Mouse (Mus musculus) intestine, postnatal 0 days (tissue): ENCODE results near the gene Ccnl2. TPM values are rescaled to one million over a fixed set of nuclear protein-coding genes. Genes with fewer than 3 reads are reported as not detected.

Experiments used
- ATAC-seq: fragments of 200-750 bp; cut with Nextera tagmentation; 2 replicates; pipeline ENCODE4 v1.8.0; 2017; ENCODE audit warnings: mild to moderate bottlenecking, moderate TSS enrichment, moderate library complexity
- H3K27ac ChIP-seq: fragments of 300-500 bp; sonication (generic); 2 replicates; pipeline ENCODE4 v1.5.1; 2014; ENCODE audit warnings: mild to moderate bottlenecking, low read depth, low read length, moderate library complexity
- H3K27me3 ChIP-seq: fragments of 300-500 bp; sonication (generic); replicated peaks from 2 replicates; pipeline ENCODE4 v1.6.1; 2014; ENCODE audit warnings: low read length, mixed read lengths; ENCODE audit not compliant: control insufficient read depth, insufficient read depth
- H3K36me3 ChIP-seq: fragments of 300-500 bp; sonication (generic); 2 replicates; pipeline ENCODE4 v1.6.1; 2014; ENCODE audit warnings: mild to moderate bottlenecking, moderate library complexity; ENCODE audit not compliant: control insufficient read depth, insufficient read depth
- H3K4me1 ChIP-seq: fragments of 300-500 bp; sonication (generic); replicated peaks from 2 replicates; pipeline ENCODE4 v1.6.1; 2014; ENCODE audit warnings: antibody characterized with exemption, low read length, mixed read lengths; ENCODE audit not compliant: control insufficient read depth, insufficient read depth
- H3K4me2 ChIP-seq: fragments of 300-500 bp; sonication (generic); replicated peaks from 2 replicates; pipeline ENCODE4 v1.6.1; 2014; ENCODE audit warnings: low read depth, mild to moderate bottlenecking, moderate library complexity
- H3K4me3 ChIP-seq: fragments of 300-500 bp; sonication (generic); 2 replicates; pipeline ENCODE4 v1.5.1; 2014; ENCODE audit warnings: low read depth, low read length
- H3K9ac ChIP-seq: fragments of 300-500 bp; sonication (generic); 2 replicates; pipeline ENCODE4 v1.6.1; 2014; ENCODE audit warnings: mild to moderate bottlenecking, low read depth, low read length
- H3K9me3 ChIP-seq: fragments of 300-500 bp; sonication (generic); 2 replicates; pipeline ENCODE4 v1.6.1; 2016; ENCODE audit warnings: mixed run types; ENCODE audit not compliant: control insufficient read depth
- CTCF ChIP-seq: sonication (generic); IDR thresholded peaks from 2 replicates; pipeline ENCODE4 v1.5.1; 2016; ENCODE audit warnings: low read depth, mild to moderate bottlenecking, control low read depth, antibody characterized with exemption, moderate library complexity
- WGBS: fragments of 180-500 bp; shearing (Covaris S2); extraction: QIAGEN DNeasy Blood & Tissue Kit; methylation state at CpG from one replicate; pipeline ENCODE4 v1.1.7; 2014; 5-methylcytosine and 5-hydroxymethylcytosine counted together
- polyA plus RNA-seq: library from polyadenylated mRNA; unstranded; fragments of >200 nt; fragmentation: Nextera tagmentation; extraction: Ambion mirVana; gene quantifications from 2 replicates; pipeline ENCODE4 v1.2.1, GENCODE M21; 2015

The Ccnl2 gene
- polyA plus RNA-seq, 1 experiment from 2014 or later: 54.7 TPM

DNA sequence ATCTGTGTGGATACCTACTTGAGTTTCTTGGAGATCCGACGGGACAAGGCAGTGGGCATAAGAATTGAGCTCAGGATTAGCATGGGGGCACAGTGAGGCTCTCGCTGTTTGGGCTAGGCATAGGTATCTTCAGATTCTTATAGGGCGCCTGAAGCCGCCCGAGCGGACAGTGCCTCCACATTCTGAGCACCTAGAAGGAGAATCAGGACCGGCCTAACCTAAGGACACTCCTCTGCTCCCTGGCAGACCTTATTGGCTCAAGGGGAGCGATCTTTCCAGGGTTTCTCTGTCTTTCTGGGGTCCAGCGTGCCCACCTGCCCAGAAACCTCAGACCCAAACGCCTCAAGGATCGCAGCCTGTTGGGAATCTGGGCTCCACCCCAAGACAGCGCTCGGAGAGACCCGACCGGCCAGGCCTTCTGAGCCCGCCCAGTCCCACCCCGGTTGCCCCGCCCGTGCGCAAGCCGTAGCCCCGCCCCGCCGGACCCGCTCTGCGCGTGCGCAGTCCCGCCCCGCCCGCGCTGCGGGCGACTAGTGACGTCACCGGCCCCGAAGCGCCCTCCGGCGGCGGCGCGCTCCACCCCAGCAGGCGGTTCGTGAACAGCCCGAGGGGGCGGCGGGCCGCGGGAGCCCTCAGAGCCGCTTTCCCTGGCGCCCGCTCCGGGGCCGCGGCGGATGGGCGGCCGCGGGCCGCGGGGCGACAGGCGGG is 34.7 kb downstream of the Ccnl2 start, which contains the start of gene Dvl1:
Dvl1 (plus strand) TSS at position 532 of the 708 bp plus-strand sequence.
- H3K36me3 ChIP-seq: peaks cover 5% of the 10 kb centered on the region; the same call in 1 of the 2 replicates
- no peaks in the 10 kb centered on the region for H3K27me3 ChIP-seq
- ATAC-seq: peak; percentile 87
- 2% methylated on average over 36 of the region's 65 CpGs for WGBS
- peak within 1 kb of the TSS; percentile 75 for H3K4me3 ChIP-seq
- H3K4me2 ChIP-seq: peak within 1 kb of the TSS; percentile 98
- H3K9me3 ChIP-seq: no peaks in the 10 kb centered on the region
- H3K27ac ChIP-seq: peak within 1 kb of the TSS; percentile 65
- peak; percentile 67 for TF ChIP-seq CTCF
- H3K4me1 ChIP-seq: peaks cover 6% of the 10 kb centered on the region; the same call in 1 of the 2 replicates
- H3K9ac ChIP-seq: peak within 1 kb of the TSS; percentile 87

- Histone ChIP-seq H3K27ac (peak overlapping the region; percentile 65), H3K36me3 (peaks cover 1% of the 10 kb centered on the region; the same call in 1 of the 2 replicates), H3K4me1 (peaks cover 6% of the 10 kb centered on the region; the same call in 1 of the 2 replicates), H3K9ac (peak overlapping the region; percentile 87), H3K4me2 (peak overlapping the region; percentile 98), H3K4me3 (peak overlapping the region; percentile 75), H3K9me3 (no peaks in the 10 kb centered on the region), H3K27me3 (no peaks in the 10 kb centered on the region)
- peak; percentile 40 for ATAC-seq
- TF ChIP-seq CTCF: peak; percentile 31
- whole genome bisulfite sequencing: 1% methylated on average over 55 of the region's 69 CpGs
These were observed 35.5 kb downstream of the Ccnl2 start for GRCm38 (mm10) chr4:155847591-155848352.

DNA sequence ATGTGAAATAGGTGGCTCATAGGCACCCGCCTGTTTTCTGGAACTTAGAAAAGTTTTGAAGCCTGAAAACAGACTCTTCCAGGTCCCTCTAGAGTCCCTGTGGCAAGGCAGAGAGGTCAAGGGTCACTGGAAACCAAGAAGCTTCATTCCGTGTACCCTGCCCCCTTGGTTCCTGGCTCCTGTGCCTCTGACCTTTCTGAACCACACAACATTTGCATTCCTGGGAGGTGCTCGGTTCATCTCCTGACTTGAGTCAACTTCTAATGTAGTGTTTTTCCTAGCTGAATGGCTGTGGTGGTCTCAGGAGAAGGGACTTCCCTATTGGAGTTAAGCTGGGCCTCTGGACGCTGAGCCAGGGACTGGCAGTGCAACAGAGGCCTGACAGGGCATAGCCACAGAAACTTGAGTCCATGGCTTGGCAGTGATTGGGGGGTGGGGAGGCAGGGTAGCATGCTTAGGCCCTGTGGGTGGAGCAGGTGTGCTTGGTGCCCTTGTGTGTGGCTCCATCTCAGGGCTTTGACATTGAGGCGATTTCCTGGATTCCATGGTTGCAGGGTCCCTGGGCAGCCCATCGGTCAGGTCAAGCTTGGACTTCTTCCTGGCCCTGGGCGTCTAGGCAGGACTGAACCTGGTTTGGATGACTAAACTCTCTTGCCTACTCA is 36.3 kb downstream of the Ccnl2 start:
- TF ChIP-seq CTCF: no peak
- Histone ChIP-seq H3K27me3 (no peaks in the 10 kb centered on the region), H3K4me3 (peak overlapping the region; percentile 75), H3K36me3 (no peaks in the 10 kb centered on the region; the same call in 1 of the 2 replicates), H3K27ac (no peak overlapping the region), H3K4me1 (peaks cover 6% of the 10 kb centered on the region; the same call in 1 of the 2 replicates), H3K9me3 (no peaks in the 10 kb centered on the region), H3K4me2 (peak overlapping the region; percentile 98), H3K9ac (peak overlapping the region; percentile 87)
- ATAC-seq: no peak
- 57% methylated on average over 7 of the region's 7 CpGs for WGBS

DNA sequence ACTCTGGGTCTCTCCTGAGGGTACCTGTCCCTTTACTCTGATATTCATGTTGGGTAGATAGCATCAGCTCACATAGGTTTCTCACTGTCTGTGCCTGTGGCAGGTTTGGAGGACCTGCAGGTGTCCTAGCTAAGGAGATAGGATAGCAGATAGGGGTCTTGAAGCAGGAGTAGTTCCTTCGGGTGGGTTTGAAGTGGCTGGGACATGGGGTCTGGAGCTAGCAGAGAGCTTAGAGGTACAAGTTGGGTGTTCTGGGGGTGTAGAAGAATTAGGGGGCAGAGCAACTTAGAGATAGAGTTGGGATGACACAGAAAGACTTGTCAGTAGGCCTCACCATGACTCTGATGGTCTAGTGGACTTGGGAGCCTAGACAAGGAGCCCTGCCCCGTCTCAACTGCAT is 37.1 kb downstream of the Ccnl2 start:
- no peak for TF ChIP-seq CTCF
- H3K9ac ChIP-seq: no peak overlapping the region
- WGBS: 82% methylated on average over 2 of the region's 2 CpGs
- no peak overlapping the region; the same call in 1 of the 2 replicates for H3K27ac ChIP-seq
- H3K4me1 ChIP-seq: peaks cover 6% of the 10 kb centered on the region; the same call in 1 of the 2 replicates
- H3K27me3 ChIP-seq: no peaks in the 10 kb centered on the region
- peaks cover 7% of the 10 kb centered on the region; the same call in 1 of the 2 replicates for H3K36me3 ChIP-seq
- no peaks in the 10 kb centered on the region for H3K9me3 ChIP-seq
- no peak for ATAC-seq
- no peak overlapping the region for H3K4me3 ChIP-seq
- H3K4me2 ChIP-seq: peak overlapping the region; percentile 98; the same call in 1 of the 2 replicates

GRCm38 (mm10) chr4:155849792-155850451 is 37.6 kb downstream of the Ccnl2 start:
- H3K9me3 ChIP-seq: no peaks in the 10 kb centered on the region
- WGBS: 56% methylated on average over 3 of the region's 3 CpGs

More at GRCm38 (mm10) chr4:155849792-155850451, 37.6 kb downstream of the Ccnl2 start:
- TF ChIP-seq CTCF: no peak
- Histone ChIP-seq H3K27ac (no peak overlapping the region; the same call in 1 of the 2 replicates), H3K4me2 (peak overlapping the region; percentile 9; the same call in 1 of the 2 replicates), H3K36me3 (peaks cover 12% of the 10 kb centered on the region; the same call in 1 of the 2 replicates), H3K27me3 (no peaks in the 10 kb centered on the region), H3K4me1 (peaks cover 6% of the 10 kb centered on the region; the same call in 1 of the 2 replicates), H3K4me3 (no peak overlapping the region), H3K9ac (no peak overlapping the region)
- no peak for ATAC-seq
